Comparison of ENCODE assay signal across 10 mouse cellular contexts in the genomic region with DNA sequence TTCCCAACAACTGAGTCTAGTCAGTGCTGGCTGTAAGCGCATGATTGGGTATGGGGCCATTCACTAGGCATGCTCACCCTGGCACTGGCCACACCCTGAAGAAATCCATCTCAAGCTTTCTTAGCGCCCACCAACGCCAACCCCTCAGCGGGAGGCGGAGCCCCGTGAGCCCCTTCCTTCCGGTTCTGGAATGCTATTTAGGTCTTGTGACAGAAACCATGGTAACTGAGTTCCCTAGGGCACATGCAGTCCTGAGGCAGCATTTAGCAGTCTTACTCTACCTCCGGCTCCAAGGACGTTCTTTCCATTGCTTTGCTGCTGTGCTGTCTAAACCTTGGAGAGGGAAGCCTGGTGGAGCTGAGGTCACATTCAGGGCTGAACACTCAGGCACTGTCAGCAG. TPM values are rescaled to one million over a fixed set of nuclear protein-coding genes. Genes with fewer than 3 reads are reported as not detected.
DNase-seq lines count a peak whose midpoint lies in the region; ATAC-seq and TF ChIP-seq lines count a peak whose summit lies in the region.
"Had no signal": no experiment of that assay in that cellular context is flagged by ENCODE, and none has a peak within 500 bp of the region (broad histone marks: within the 10 kb centered on the region; RNA-seq: fewer than 3 reads in every experiment).

No protein-coding gene starts in this region.

- TF ChIP-seq POLR2A in kidney, adult 2 months (IDR thresholded peaks at IDR 0.05; ENCODE audit: low read depth, low read length) = no peak

- H3K4me1 ChIP-seq in kidney, adult 2 months (ENCODE audit: control insufficient read depth, insufficient read depth, low read length) = no peaks in the 10 kb centered on the region
- H3K4me1 ChIP-seq in limb, embryonic 13.5 days = 0 out of 2 replicates have a peak, but pooled peaks cover 5% of the 10 kb centered on the region
- H3K4me1 ChIP-seq in intestine, embryonic 15.5 days (replicated peaks) = no peaks in the 10 kb centered on the region

- peak overlapping the region; percentile 16; the same call in 1 of the 2 replicates for H3K4me2 ChIP-seq in limb, embryonic 13.5 days (replicated peaks)
- H3K4me2 ChIP-seq in intestine, embryonic 15.5 days (replicated peaks) = no peak overlapping the region

- no peak for TF ChIP-seq CTCF in kidney, adult 2 months (conservative IDR thresholded peaks at IDR 0.05; ENCODE audit: insufficient read depth, insufficient read length, low read depth, low read length)

- no peak overlapping the region for H3K9ac ChIP-seq in limb, embryonic 13.5 days
- H3K9ac ChIP-seq in intestine, embryonic 15.5 days = no peak overlapping the region

- peak; percentile 22 for DNase-seq in kidney, adult 2 months
- no peak for DNase-seq in kidney, postnatal 14 days
- DNase-seq in R1 (ENCODE audit: low read depth, low spot score) = peak; percentile 91
- peak; percentile 36 for DNase-seq in brain, adult 2 months (ENCODE audit: low read depth, low spot score)
- no peak for DNase-seq in cerebellum, postnatal 14 days
- DNase-seq in gastrocnemius, postnatal 4 days (ENCODE audit: low spot score in 2 of 2) = no peak
- DNase-seq: layer of hippocampus, postnatal 36 days had no signal

- WGBS in kidney, adult 2 months = 45% methylated on average over 9 of the region's 9 CpGs
- WGBS in limb, embryonic 13.5 days = 58% methylated on average over 9 of the region's 9 CpGs
- WGBS in intestine, embryonic 15.5 days = 55% methylated on average over 9 of the region's 9 CpGs

- H3K36me3 ChIP-seq in kidney, adult 2 months (ENCODE audit: control insufficient read depth, insufficient read depth, low read length) = no peaks in the 10 kb centered on the region
- no peaks in the 10 kb centered on the region for H3K36me3 ChIP-seq in limb, embryonic 13.5 days
- H3K36me3 ChIP-seq in intestine, embryonic 15.5 days = no peaks in the 10 kb centered on the region

- H3K4me3 ChIP-seq in kidney, adult 2 months (ENCODE audit: insufficient read depth, low read depth, low read length) = no peak overlapping the region
- no peak overlapping the region for H3K4me3 ChIP-seq in limb, embryonic 13.5 days
- H3K4me3 ChIP-seq in intestine, embryonic 15.5 days (replicated peaks) = no peak overlapping the region
- H3K4me3 ChIP-seq: erythroblast, embryonic 14.5 days had no signal

- H3K27ac ChIP-seq in kidney, adult 2 months (ENCODE audit: insufficient read depth, low read depth, low read length) = no peak overlapping the region
- no peak overlapping the region for H3K27ac ChIP-seq in limb, embryonic 13.5 days
- H3K27ac ChIP-seq in intestine, embryonic 15.5 days = no peak overlapping the region

- peak; percentile 66 for ATAC-seq in limb, embryonic 13.5 days (ENCODE audit: low FRiP score, low read depth)
- ATAC-seq in intestine, embryonic 15.5 days = no peak

- H3K9me3 ChIP-seq in limb, embryonic 13.5 days = no peaks in the 10 kb centered on the region
- no peaks in the 10 kb centered on the region for H3K9me3 ChIP-seq in intestine, embryonic 15.5 days

- H3K27me3 ChIP-seq in kidney, adult 2 months (replicated peaks; ENCODE audit: control insufficient read depth, insufficient read depth, low read length) = no peaks in the 10 kb centered on the region
- no peaks in the 10 kb centered on the region for H3K27me3 ChIP-seq in limb, embryonic 13.5 days
- no peaks in the 10 kb centered on the region for H3K27me3 ChIP-seq in intestine, embryonic 15.5 days (replicated peaks)

RNA-seq across cellular contexts. Expression of a gene that starts 22.6 kb away (rescaled TPM):
- polyA plus RNA-seq in kidney, adult 2 months (2012; rRNA removed) = 18.6 and 20.0 TPM in 2 replicates
- 52.3 and 53.4 TPM in 2 replicates for polyA plus RNA-seq in limb, embryonic 13.5 days (2015; fragmentation: Nextera tagmentation; extraction: Ambion mirVana)
- polyA plus RNA-seq in intestine, embryonic 15.5 days (2015; fragmentation: Nextera tagmentation; extraction: Ambion mirVana) = 29.3 and 31.9 TPM in 2 replicates
- total RNA-seq in gastrocnemius, postnatal 4 days (2021) = 10 to 100 TPM; 15.7 to 16.4 TPM

Comparison
In these comparisons a context has a peak if more than half of its experiments do, and no peak if none do; other contexts are left out.
1. DNase-seq: peak in kidney, adult 2 months (single experiment), R1 (single experiment) and brain, adult 2 months (single experiment); none in kidney, postnatal 14 days (single experiment), cerebellum, postnatal 14 days (0 of 2) and gastrocnemius, postnatal 4 days (0 of 2).